Mouse (Mus musculus) layer of hippocampus, adult 2 months (tissue): Measurements from ENCODE around the gene Brca1. TPM values are rescaled to one million over a fixed set of nuclear protein-coding genes. Genes with fewer than 3 reads are reported as not detected.
"Not testable (repeated sequence)": the region's sequence is repeated elsewhere in the genome, so short reads cannot be mapped to it uniquely, and the experiment has no call there.

Experiments
- DNase-seq, 2 experiments: peaks; one replicate each; pipeline ENCODE4 v3.0.0; 2022; ENCODE audit warnings: low spot score in 2 of 2
- H3K27ac ChIP-seq: fragments of 200-600 bp; 2 replicates; pipeline ENCODE4 v1.8.1; 2022
- H3K4me3 ChIP-seq: fragments of 200-600 bp; 2 replicates; pipeline ENCODE4 v1.8.1; 2022; ENCODE audit warnings: mild to moderate bottlenecking
- CTCF ChIP-seq: fragments of 200-600 bp; conservative IDR thresholded peaks from 2 replicates; pipeline ENCODE4 v1.8.1; 2022; ENCODE audit warnings: antibody characterized with exemption, mild to moderate bottlenecking, moderate library complexity
- total RNA-seq, 2 experiments: library from RNA; stranded (reverse); gene quantifications; 2 replicates each; pipeline ENCODE4 v1.2.3; 2021

Gene Brca1
- total RNA-seq, 2 experiments from 2014 or later = 1.3 TPM

DNA sequence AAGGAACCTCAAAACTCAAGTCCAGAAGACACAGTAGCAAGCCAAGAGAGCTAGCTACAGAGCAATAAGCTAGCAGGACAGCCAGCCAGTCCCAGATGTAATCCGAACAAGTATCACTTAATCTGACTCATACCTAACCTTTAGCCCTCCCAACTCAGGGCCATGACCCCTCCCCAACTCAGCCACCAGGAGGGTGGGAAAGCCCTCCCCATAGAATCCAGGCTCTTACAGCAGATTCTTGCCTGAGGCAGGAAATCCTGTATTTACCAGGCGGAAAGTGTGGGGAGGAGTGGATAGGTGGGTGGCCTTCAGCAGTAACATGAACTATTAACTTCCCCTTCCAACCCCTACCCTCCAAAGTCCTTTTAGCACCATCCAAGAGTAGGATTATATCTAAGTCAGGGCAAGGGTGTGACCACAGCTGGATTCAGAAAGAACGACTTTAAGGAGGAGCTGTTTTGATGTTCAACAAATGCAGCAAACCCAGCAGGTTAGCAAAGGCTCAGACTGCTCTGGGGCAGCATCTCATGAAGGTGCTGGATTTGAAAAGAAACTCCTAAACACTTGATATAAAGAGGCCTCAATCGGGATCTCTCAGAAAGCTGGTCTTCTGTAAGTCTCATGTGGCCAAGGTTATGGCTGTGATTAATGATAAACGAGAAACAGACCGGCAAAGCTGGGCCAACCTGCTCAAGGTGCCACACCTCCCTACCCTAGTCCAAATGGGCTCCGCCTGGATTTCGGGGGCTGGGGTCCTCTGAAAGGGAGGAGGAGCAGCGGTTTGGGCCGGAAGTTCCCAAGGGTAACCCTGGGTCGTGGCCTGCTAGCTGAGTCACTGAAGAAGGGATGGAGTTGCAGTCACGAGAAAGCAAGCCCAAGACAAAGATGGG lies 87.3 kb downstream of the Brca1 start, which contains the start of gene Rnd2:
Gene Rnd2, plus strand, starts transcription at position 789 of the 890 bp plus-strand sequence.
- no peak for TF ChIP-seq CTCF
- Histone ChIP-seq H3K27ac (peak within 1 kb of the TSS; percentile 81), H3K4me3 (peak within 1 kb of the TSS; percentile 63)
- no peak for DNase-seq

DNA sequence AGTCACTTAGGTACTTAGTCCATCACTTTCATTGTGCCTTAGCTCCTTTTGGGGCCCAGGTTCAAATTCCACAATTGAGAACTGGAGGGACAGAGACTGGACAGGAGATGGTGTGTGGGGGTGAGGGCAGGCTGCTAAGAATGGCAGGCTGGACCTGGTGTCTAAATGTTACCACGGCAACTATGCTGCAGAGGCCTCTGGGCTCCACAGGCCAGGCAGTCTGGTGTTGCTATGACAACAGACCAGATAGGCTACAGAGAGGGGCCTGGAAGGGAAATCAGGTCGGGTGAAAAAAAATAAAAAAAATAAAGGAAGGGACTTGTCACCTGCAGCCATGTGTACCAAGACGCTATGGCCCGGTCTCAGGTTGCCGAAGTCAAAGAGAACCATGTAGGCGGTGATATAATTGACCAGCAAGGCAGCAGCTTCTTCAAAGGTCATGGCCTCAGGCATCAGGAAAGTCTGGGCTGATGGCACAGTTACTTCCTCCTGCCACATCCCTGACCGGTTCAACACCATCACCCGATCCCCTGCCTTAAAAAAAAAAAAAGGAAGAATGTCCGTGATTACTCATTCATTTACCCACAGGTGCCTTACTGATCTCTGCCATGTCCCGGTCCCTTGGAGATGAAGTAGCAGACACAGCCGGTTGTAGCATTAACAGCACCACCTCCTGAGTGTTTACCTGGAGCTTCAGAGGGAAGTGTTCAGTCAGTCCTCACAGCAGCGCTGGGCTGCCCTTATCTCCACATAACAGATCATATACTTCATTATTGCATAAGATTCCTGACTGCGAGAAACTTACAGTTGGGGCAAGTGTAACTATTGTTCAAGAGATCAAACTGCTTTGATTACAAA lies 88.9 kb downstream of the Brca1 start:
- no peak for DNase-seq
- no peak overlapping the region for H3K27ac ChIP-seq
- H3K4me3 ChIP-seq = no peak overlapping the region
- no peak for TF ChIP-seq CTCF

DNA sequence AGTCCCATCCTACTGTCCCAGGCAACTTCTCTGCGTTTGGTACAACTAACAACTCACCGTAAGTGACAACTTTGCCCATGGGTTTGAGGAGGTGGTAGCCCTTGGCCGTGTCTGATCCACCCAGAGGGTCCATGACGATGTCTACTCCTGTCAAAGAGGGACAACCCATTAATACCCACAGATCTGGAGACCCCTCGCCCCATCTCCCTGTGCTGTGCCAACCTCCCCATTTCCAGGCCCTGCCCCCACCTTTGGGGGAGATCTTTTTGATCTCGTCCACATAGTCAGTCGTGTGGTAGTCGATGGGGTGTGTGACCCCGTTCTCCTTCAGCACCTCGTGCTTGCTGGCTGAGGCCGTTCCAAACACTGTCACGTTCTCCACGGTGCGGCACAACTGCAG lies 89.6 kb downstream of the Brca1 start:
- Histone ChIP-seq H3K27ac (no peak overlapping the region), H3K4me3 (no peak overlapping the region)
- no peak for TF ChIP-seq CTCF
- no peak for DNase-seq

DNA sequence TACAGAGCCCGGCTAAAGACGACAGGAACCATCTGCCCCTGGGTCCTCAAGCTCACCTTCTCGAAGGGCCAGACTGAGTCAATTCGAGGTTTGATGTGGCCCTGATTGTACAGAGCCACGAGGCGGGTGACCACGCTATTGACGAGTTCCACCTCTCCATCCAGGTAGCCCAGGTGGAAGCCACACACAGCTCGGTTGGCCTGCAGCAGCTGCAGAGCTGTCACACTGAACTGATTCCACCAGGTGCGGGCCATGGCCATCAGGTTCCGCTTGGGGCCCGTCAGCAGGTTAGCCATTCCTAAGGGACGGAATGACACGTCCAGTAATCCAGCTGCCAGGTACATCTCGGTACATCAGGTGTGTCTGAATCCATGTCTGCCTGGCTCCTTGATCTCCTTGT lies 91.4 kb downstream of the Brca1 start:
- TF ChIP-seq CTCF = no peak
- no peak overlapping the region for H3K4me3 ChIP-seq
- H3K27ac ChIP-seq = no peak overlapping the region
- no peak for DNase-seq

DNA sequence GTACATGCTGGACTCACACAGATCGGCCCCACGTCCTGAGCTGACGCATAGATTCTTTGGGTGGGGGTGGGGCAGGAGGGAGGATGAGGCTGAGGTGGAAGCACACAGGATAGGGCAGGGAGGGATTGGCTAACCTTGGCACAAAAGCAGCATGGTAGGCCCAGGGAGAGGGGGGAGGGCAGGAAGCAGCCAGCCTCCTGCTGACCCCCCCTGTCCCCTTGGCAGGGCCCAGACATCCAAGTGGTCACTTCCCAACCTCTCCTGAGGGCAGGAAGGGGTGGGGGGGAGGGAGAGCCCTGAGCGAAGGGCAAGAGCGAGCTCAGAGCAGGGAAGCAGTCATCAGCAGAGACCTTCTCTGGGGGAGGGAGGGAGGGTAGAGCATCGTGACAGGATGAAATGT lies 92.0 kb downstream of the Brca1 start:
- Histone ChIP-seq H3K27ac (no peak overlapping the region), H3K4me3 (no peak overlapping the region)
- no peak for TF ChIP-seq CTCF
- DNase-seq = no peak

DNA sequence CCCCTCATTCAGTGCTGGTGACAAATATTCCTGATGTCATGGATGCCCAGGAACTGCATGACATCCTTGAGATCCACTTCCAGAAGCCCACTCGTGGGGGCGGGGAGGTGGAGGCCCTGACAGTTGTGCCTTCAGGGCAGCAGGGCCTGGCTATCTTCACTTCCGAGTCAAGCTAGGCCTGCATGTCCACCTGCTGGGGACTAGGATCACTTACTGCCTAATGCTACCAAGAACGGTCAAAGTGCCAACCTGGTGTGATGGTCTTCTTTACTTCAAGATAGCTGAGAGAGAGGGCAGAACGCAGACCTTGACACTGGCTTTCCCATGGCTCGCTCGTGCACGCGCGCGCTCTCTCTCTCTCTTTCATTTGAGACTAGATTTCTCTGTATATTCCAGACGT lies 93.5 kb downstream of the Brca1 start:
- Histone ChIP-seq H3K27ac (no peak overlapping the region), H3K4me3 (no peak overlapping the region)
- no peak for DNase-seq
- no peak for TF ChIP-seq CTCF

DNA sequence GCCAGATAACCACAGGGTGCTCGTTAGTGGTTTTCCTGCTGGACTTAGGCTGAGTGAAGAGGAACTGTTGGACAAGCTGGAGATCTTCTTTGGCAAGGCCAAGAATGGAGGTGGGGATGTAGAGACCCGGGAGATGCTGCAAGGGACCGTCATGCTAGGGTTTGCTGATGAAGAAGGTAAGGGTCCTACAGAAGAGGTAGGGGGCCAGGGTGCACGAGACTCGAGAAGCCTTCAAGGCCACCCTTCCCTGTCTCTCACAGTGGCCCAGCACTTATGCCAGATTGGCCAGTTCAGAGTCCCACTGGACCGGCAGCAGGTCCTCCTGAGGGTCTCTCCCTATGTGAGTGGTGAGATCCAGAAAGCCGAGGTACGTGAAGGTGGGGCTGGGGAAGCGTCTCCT lies 94.1 kb downstream of the Brca1 start:
- DNase-seq = no peak
- no peak overlapping the region for H3K27ac ChIP-seq

DNA sequence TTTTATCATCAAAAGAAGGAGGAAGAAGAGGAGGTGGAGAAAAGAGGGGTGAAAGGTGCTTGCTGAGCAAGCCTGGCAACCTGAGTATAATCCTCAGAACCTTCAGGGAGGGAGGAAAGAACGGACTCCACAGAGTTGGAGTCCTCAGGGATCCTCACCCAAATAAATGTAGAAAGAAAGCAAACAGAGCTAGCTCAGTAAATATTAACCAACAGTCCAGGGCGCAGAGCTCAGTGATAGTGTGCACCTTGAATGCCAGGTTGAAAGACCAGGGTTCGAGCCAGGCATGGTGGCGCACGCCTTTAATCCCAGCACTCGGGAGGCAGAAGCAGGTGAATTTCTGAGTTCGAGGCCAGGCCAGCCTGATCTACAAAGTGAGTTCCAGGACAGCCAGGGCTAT lies 96.1 kb downstream of the Brca1 start:
- no peak overlapping the region for H3K27ac ChIP-seq
- no peak overlapping the region for H3K4me3 ChIP-seq
- DNase-seq = no peak
- TF ChIP-seq CTCF = no peak

More for the DNA sequence above, 94.1 kb downstream of the Brca1 start:
- H3K4me3 ChIP-seq = no peak overlapping the region
- no peak for TF ChIP-seq CTCF

DNA sequence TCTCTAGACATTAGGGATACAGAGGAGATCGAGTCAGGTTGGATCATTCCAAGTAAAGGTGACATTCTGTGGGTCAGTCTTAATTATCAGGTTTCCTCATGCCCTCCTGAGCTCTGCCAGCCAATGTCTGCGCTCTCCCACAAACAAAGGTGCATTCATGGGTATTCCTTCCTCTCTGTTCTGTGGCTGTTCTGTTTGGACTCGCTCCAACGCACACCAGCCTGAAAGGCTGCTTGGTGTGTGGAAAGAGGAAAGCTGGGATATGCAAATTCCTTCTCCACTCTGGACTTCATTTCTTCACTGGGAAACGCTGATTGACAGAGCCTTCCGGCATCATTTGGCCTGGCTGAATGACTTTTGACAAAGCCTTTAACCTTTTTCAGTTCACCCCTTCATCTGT lies 97.1 kb downstream of the Brca1 start:
- no peak for TF ChIP-seq CTCF
- Histone ChIP-seq H3K27ac (no peak overlapping the region), H3K4me3 (no peak overlapping the region)
- DNase-seq = no peak

DNA sequence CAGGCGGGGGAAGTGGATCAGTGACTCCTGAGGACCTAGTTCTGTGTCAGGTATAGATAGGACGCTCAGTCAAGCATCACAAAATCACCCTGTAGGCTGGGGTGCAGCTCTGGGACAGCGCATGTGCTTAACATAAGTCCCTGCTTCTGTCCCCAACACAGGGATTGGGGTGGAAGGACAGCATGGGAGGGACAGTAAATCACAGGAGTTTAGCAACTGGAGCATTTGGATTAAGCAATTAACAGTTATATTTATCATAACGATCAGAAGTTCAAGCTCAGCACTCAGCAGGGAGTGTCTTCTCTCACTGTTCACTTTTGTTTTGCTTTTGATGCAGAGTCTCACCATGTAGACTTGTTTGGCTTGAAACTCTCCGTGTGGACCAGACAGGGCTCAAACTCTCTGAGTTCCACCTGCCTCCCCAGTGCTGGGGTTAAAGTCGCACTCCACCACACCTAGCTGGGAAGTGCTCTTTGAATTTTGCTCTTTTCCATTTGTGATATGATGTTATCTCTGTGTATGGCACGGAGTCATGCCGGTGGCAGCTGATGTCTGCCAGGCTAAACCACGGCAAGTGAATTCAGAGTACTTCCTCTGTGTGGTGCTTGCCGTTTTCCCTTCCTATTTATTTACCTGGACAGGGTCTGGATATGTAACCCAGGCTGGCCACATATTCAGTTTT lies 99.5 kb downstream of the Brca1 start:
- Histone ChIP-seq H3K4me3 (no peak overlapping the region), H3K27ac (no peak overlapping the region)
- TF ChIP-seq CTCF = no peak
- DNase-seq = no peak

DNA sequence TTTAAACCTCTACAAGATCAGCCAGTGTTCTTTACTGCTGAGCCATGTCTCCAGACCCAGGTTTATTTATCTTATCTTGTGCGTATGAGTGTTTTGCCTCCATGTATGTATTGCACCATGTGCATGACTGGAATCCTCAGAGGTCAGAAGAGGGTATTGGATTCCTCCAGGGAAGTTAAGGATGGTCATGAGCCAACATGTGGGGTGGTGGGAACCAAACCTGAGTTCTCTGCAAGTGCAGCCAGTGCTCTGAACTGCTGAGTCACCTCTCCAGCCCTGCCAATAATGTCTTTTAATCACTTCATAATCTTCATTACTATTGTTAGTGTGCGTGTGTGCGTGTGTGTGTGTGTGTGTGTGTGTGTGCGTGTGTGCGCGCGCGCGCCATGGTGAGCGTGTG lies 100.2 kb downstream of the Brca1 start:
- DNase-seq = no peak
- no peak for TF ChIP-seq CTCF
- no peak overlapping the region for H3K27ac ChIP-seq
- no peak overlapping the region for H3K4me3 ChIP-seq

DNA sequence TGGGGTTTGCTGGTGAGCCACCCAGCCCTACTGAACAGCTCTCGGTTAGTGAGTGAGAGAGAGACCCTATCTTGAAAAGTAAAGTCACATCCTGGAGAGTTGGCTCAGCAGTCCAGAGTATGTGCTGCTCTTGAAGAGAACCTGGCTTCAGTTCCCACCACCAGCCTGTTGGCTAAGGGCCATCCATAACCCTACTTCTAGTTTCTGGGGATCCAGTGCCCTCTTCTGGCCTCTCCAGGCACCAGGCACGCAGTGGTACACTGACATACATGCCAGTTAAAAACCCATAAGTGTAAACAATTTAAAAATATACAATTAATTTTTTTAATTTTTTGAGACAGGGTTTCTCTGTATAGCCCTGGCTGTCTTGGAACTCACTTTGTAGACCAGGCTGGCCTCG lies 101.4 kb downstream of the Brca1 start:
- DNase-seq = no peak
- peak; percentile 39 for TF ChIP-seq CTCF
- H3K4me3 ChIP-seq = no peak overlapping the region
- H3K27ac ChIP-seq = no peak overlapping the region

DNA sequence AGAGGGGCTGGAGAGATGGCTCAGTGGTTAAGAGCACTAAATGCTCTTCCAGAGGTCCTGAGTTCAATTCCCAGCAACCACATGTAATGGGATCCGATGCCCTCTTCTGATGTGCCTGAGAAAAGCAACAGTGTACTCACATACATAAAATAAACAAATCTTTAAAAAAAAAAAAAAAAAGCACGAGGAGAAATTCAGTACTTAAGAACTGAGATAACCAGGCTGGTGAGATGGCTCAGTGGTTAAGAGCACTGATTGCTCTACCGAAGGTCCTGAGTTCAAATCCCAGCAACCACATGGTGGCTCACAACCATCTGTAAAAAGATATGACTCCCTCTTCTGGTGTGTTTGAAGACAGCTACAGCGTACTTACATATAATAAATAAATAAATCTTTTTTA lies 102.2 kb downstream of the Brca1 start:
- H3K4me3 ChIP-seq, DNase-seq, H3K27ac ChIP-seq: not testable (repeated sequence)
